Mouse (Mus musculus): ENCODE data around the gene Tmem223. TPM values are rescaled to one million over a fixed set of nuclear protein-coding genes. Genes with fewer than 3 reads are reported as not detected.

Tmem223 gene
- polyA plus RNA-seq, 1 experiment = 21.4 TPM

GRCm38 (mm10) chr19:8773409-8773808 is 2.6 kb downstream of the Tmem223 start:
- peak overlapping the region; percentile 84 for H3K9ac ChIP-seq (ENCODE audit: low read depth, poor library complexity, severe bottlenecking)
- H3K9me3 ChIP-seq (replicated peaks; ENCODE audit: control insufficient read depth, insufficient read depth, low read length, poor library complexity, severe bottlenecking) = no peaks in the 10 kb centered on the region
- H3K27ac ChIP-seq (ENCODE audit: insufficient read depth, low read length) = no peak overlapping the region
- no peak for TF ChIP-seq POLR2A (IDR thresholded peaks at IDR 0.05; ENCODE audit: insufficient read depth, low read length)
- no peak for TF ChIP-seq EP300 (IDR thresholded peaks at IDR 0.05; ENCODE audit: insufficient read depth, low read depth, low read length)
- TF ChIP-seq CTCF (IDR thresholded peaks at IDR 0.05; ENCODE audit: low read depth, low read length) = no peak
- peak overlapping the region; percentile 29; the same call in 1 of the 2 replicates for H3K4me3 ChIP-seq (ENCODE audit: low read depth, low read length)
- H3K27me3 ChIP-seq (ENCODE audit: control insufficient read depth, insufficient read depth, low read length, poor library complexity, severe bottlenecking) = no peaks in the 10 kb centered on the region
- H3K4me1 ChIP-seq (ENCODE audit: control insufficient read depth, insufficient read depth, low read length) = no peaks in the 10 kb centered on the region
- peaks cover 20% of the 10 kb centered on the region for H3K36me3 ChIP-seq (ENCODE audit: control insufficient read depth, insufficient read depth, low read length, poor library complexity, severe bottlenecking)

DNA sequence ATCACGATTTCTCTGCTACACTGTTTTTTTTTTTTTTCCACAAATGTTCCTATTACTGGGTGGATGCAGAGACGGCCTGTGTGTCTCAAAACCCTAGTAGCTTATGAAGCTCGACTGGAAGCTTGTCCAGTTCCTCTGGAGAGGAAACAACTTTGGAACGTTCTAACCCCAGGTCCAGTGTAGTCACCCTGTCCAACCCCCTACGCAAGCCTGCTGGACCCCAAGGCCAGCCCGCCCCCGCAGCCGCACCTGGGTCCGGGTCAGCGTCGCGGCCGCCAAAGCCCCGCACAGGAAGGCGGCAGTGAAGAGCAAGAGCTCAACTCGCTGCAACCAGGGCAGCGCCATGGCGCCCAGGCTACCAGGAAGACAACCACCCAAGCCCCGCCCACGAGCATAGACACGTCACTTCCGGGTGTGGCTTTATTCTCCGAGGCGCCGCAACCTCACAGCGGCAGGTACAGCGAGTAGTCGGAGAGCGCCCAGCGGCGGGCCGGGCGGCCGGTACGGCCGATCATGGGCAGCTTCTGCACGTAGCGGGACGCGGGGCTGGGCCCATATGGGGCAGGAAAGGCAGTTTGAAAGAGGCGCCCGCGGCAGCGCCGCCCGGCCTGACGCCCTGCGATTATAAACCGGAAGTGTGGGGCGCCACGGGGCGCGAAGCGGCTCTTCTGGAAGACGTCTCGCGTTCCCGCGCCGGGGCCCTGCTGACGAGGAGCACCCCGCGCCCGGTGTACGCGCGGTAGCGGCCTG is 3.5 kb downstream of the Tmem223 start, which contains the start of gene Tmem179b:
TSS of gene Tmem179b (minus strand) at position 382 of the 750 bp plus-strand sequence.
- Histone ChIP-seq H3K36me3 (ENCODE audit: control insufficient read depth, insufficient read depth, low read length, poor library complexity, severe bottlenecking) (peaks cover 15% of the 10 kb centered on the region), H3K27me3 (ENCODE audit: control insufficient read depth, insufficient read depth, low read length, poor library complexity, severe bottlenecking) (no peaks in the 10 kb centered on the region), H3K27ac (ENCODE audit: insufficient read depth, low read length) (peak within 1 kb of the TSS; percentile 47), H3K9me3 (replicated peaks; ENCODE audit: control insufficient read depth, insufficient read depth, low read length, poor library complexity, severe bottlenecking) (no peaks in the 10 kb centered on the region), H3K4me1 (ENCODE audit: control insufficient read depth, insufficient read depth, low read length) (no peaks in the 10 kb centered on the region), H3K9ac (ENCODE audit: low read depth, poor library complexity, severe bottlenecking) (peak within 1 kb of the TSS; percentile 84), H3K4me3 (ENCODE audit: low read depth, low read length) (peak within 1 kb of the TSS; percentile 77)
- TF ChIP-seq CTCF (IDR thresholded peaks at IDR 0.05; ENCODE audit: low read depth, low read length) (no peak), POLR2A (IDR thresholded peaks at IDR 0.05; ENCODE audit: insufficient read depth, low read length) (peak; percentile 74), EP300 (IDR thresholded peaks at IDR 0.05; ENCODE audit: insufficient read depth, low read depth, low read length) (0 out of 2 replicates have a peak, but pooled peaks have one; percentile 5)

DNA sequence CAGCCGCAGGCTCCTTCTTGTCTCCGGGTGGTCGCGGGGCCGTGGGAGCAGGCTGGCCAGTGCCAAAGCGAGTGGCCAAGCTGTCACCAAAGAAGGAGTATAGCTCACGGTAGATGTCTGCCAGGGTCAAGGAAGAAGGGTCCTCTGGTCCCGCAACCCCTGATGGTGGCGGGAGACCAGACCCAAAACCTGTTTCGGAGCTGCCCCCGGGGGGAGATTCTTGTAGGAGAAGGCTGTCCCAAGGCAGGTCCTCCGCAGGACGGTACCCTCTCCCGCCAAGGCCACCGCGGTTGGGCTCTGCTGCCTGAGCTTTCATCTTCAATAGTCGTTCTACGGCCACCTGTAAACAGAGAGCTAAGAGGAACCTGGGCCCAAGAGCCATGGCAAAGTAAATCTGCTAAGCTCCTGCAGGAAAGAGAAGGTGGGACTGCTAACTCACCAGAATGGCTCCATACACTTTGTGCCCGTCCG is 4.2 kb downstream of the Tmem223 start:
- peaks cover 13% of the 10 kb centered on the region for H3K36me3 ChIP-seq (ENCODE audit: control insufficient read depth, insufficient read depth, low read length, poor library complexity, severe bottlenecking)

DNA sequence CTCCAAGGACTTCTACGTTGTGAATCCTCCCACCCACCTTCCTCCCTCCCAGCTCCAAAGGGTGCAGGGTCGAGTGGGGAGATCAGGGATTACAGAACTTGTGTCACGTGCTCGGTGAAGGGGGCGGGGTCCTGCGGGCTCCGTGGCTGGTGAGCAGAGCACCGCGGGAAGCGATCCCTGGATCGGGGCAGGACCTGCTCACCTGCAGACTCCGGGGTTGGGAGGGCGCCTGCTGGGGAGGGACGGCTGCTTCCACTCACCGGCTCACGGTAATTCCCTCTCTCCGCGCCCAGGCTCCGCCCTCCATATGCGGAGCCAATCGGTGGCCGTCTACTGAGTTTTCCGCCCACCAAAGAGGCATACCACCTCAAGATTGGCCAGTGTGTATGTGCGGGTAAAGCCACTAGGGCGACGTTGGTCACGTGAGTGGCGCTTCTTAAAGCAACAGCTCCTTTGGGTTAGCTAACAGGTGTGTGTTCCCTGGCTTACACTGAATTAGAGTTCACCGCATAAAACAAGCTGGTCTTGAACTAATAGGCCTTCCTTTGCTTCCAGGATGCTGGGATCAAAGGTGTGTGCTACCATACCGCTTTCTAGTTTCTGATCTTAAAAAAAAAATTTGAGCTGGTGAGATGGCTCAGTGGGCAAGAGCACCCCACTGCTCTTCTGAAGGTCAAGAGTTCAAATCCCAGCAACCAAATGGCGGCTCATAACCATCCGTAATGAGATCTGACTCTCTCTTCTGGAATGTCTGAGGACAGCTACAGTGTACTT is 15.4 kb downstream of the Tmem223 start, which contains the start of gene Taf6l:
TSS of gene Taf6l (minus strand) at position 410 of the 774 bp plus-strand sequence.
- Histone ChIP-seq H3K4me3 (ENCODE audit: low read depth, low read length) (peak within 1 kb of the TSS; percentile 96), H3K4me1 (ENCODE audit: control insufficient read depth, insufficient read depth, low read length) (no peaks in the 10 kb centered on the region), H3K27ac (ENCODE audit: insufficient read depth, low read length) (peak within 1 kb of the TSS; percentile 23), H3K9ac (ENCODE audit: low read depth, poor library complexity, severe bottlenecking) (peak within 1 kb of the TSS; percentile 46), H3K9me3 (replicated peaks; ENCODE audit: control insufficient read depth, insufficient read depth, low read length, poor library complexity, severe bottlenecking) (no peaks in the 10 kb centered on the region), H3K36me3 (ENCODE audit: control insufficient read depth, insufficient read depth, low read length, poor library complexity, severe bottlenecking) (peaks cover 13% of the 10 kb centered on the region), H3K27me3 (ENCODE audit: control insufficient read depth, insufficient read depth, low read length, poor library complexity, severe bottlenecking) (no peaks in the 10 kb centered on the region)
- TF ChIP-seq EP300 (IDR thresholded peaks at IDR 0.05; ENCODE audit: insufficient read depth, low read depth, low read length) = 0 out of 2 replicates have a peak, but pooled peaks have one; percentile 14
- TF ChIP-seq POLR2A (IDR thresholded peaks at IDR 0.05; ENCODE audit: insufficient read depth, low read length) = peak; percentile 17
- TF ChIP-seq CTCF (IDR thresholded peaks at IDR 0.05; ENCODE audit: low read depth, low read length) = no peak

More for the DNA sequence above, 4.2 kb downstream of the Tmem223 start:
- Histone ChIP-seq H3K4me3 (ENCODE audit: low read depth, low read length) (peak overlapping the region; percentile 77), H3K27ac (ENCODE audit: insufficient read depth, low read length) (peak overlapping the region; percentile 47), H3K9ac (ENCODE audit: low read depth, poor library complexity, severe bottlenecking) (peak overlapping the region; percentile 84), H3K27me3 (ENCODE audit: control insufficient read depth, insufficient read depth, low read length, poor library complexity, severe bottlenecking) (no peaks in the 10 kb centered on the region), H3K9me3 (replicated peaks; ENCODE audit: control insufficient read depth, insufficient read depth, low read length, poor library complexity, severe bottlenecking) (no peaks in the 10 kb centered on the region), H3K4me1 (ENCODE audit: control insufficient read depth, insufficient read depth, low read length) (no peaks in the 10 kb centered on the region)
- TF ChIP-seq CTCF (IDR thresholded peaks at IDR 0.05; ENCODE audit: low read depth, low read length) = no peak
- TF ChIP-seq EP300 (IDR thresholded peaks at IDR 0.05; ENCODE audit: insufficient read depth, low read depth, low read length) = no peak
- TF ChIP-seq POLR2A (IDR thresholded peaks at IDR 0.05; ENCODE audit: insufficient read depth, low read length) = no peak

- peaks cover 3% of the 10 kb centered on the region for H3K36me3 ChIP-seq (ENCODE audit: control insufficient read depth, insufficient read depth, low read length, poor library complexity, severe bottlenecking)
- TF ChIP-seq EP300 (IDR thresholded peaks at IDR 0.05; ENCODE audit: insufficient read depth, low read depth, low read length) (no peak), CTCF (IDR thresholded peaks at IDR 0.05; ENCODE audit: low read depth, low read length) (no peak), POLR2A (IDR thresholded peaks at IDR 0.05; ENCODE audit: insufficient read depth, low read length) (no peak)
- no peak overlapping the region for H3K4me3 ChIP-seq (ENCODE audit: low read depth, low read length)
- H3K9ac ChIP-seq (ENCODE audit: low read depth, poor library complexity, severe bottlenecking) = no peak overlapping the region
- no peaks in the 10 kb centered on the region for H3K9me3 ChIP-seq (replicated peaks; ENCODE audit: control insufficient read depth, insufficient read depth, low read length, poor library complexity, severe bottlenecking)
- no peak overlapping the region for H3K27ac ChIP-seq (ENCODE audit: insufficient read depth, low read length)
- no peaks in the 10 kb centered on the region for H3K4me1 ChIP-seq (ENCODE audit: control insufficient read depth, insufficient read depth, low read length)
- H3K27me3 ChIP-seq (ENCODE audit: control insufficient read depth, insufficient read depth, low read length, poor library complexity, severe bottlenecking) = no peaks in the 10 kb centered on the region
These were observed 17.7 kb downstream of the Tmem223 start for GRCm38 (mm10) chr19:8788521-8788920.

All from ES-Bruce4 (cell line).